Mouse (Mus musculus) 416B (cell line): Measurements from ENCODE around the gene Chrd.

Experiments used
- DNase-seq: peaks from one replicate; pipeline ENCODE4 v3.0.0; 2011; ENCODE audit warnings: low read depth

Chrd gene

DNA sequence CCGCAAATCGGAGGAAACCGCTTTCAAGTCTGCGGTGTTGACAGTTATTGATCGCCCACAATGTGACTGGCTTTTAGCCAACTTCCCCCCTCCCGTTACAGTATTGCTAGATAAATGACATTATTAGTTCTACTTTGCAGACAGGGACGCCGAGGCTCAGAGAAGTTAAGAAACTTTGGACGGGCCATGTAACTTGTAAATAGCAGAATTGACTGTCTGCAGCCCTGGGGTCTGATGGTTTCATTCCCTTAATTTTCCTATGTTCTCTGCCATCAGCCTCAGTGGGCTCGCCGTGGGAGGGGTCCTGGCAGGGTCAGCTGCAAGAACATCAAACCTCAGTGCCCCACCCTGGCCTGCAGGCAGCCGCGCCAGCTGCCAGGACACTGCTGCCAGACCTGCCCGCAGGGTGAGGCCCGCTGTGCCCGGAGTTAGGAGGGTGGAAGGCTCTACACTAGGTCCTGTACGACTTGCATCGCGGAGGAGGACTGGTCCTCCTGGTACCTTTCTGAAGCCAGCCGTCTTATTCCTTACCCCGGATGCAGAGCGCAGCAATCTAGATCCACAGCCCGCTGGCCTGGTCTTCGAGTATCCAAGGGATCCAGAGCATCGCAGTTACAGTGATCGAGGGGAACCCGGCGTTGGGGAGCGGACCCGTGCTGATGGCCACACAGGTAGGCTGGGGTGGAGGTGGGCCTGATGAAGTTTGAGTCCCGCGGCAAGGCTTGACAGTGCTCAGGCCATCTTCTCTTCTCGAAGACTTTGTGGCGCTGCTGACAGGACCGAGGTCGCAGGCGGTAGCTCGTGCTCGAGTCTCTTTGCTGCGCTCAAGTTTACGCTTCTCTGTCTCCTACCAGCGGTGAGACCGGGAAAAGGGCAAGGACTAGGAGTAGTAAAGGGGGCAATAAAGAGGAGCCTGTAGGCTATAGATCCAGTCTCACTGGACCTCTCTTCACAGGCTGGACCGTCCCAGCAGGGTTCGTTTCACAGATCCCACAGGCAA, 1.1 kb downstream of the Chrd start, which contains the start of gene Thpo:
TSS of gene Thpo (minus strand) at position 781 of the 1,000 bp plus-strand sequence.
- no peak for DNase-seq

DNA sequence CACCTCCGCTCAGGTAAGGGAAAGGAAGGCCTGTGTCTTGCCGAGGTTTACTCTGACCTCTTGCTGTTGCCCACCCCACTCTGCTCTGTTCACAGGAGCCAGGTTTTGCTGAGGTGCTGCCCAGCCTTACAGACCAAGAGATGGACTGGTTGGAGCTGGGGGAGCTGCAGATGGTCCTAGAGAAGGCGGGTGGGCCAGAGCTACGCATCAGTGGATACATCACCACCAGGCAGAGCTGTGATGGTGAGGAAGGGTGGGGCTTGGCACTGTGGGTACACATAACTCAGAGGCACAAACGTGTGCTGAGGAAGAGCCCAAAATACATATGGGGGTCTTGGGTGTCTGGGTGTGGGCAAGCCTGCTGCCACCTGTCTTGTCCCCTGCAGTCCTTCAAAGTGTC, 2.7 kb downstream of the Chrd start:
- DNase-seq: no peak

DNA sequence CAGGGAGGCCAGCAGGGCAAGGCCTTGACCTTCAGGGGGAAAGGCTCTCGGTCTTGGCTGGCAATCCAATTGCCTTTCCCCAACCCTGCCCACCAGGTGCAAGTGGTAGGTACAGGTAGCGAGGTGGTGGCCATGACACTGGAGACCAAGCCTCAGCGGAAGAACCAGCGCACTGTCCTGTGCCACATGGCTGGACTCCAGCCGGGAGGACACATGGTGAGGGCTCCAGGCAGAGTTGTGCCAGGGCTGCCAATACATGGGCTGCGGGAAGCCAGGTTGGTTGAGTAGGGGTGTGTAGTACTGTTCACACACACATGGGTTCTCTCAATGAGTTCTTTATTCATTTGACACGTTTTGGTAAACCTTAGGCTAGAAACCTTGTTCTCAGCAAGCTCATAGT, 3.2 kb downstream of the Chrd start:
- DNase-seq: no peak

DNA sequence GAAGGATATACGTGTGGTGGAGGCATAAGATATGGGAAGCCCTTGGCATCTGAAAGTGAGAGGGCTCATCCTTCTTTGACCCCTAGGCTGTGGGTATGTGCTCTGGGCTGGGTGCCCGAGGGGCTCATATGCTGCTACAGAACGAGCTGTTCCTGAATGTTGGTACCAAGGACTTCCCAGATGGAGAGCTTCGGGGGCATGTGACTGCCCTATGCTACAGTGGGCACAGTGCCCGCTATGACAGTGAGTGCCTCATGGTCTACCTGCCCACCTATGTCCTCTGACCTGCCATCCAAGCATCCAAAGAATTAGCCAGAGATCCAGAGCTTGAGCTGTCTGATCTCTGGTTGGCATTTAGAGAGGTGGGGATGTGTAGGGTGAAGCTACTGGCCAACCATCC, 3.9 kb downstream of the Chrd start:
- DNase-seq: no peak

DNA sequence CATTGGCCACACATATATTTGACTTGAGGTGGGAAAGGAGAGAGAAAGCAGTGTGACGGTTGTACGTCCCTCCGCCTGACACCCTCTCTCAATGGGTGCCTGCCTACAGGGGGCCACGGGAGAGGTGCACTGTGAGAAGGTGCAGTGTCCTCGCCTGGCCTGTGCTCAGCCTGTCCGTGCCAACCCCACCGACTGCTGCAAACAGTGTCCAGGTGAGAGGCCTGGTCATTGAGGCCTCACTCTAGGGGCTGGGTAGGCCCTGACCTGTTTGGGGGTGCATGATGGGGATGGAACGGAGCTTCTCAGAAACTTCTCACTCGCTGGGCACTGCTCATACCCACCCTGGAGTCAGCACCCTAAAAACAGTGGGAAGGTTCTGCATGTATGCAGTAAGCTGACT, 6.9 kb downstream of the Chrd start:
- DNase-seq: no peak

DNA sequence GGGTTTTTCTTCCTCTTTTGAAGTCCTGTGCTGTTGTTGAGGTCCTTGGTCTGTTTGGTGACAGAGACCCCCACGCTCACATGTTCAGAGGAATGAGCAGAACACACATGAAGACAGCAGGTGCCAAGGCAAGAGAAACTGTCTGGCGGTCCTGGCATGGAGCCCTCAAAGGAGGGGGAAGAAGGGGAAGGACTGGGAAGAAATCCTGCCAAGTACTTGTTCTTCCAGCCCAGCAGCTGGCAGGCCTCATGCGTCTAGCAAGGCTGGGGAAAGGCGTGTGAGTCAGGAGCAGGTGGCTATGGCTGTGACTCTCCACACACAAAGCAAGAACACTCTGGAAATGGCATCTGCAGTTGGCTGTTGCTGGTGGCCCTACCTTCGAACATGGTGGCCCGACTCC, 13.7 kb downstream of the Chrd start:
- DNase-seq: no peak

DNA sequence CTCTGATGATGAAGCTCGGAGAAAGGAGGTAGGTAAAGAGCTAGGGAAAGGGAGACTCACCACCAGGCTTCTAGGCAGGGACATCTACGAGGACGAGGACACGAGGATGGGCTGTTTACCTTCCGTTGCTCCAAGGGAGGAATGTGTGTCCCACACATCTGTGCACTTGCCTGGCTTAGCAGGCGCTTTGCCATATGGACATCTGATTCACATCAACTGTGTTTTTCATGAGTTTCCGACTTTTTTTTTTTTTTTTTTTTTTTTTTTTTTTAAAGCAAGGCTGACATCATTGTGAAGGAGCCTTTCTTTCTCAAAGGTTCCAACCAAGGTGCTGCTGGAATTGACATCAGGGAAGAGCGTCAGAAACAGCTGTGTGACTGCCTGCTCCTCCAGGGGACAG, 17.6 kb downstream of the Chrd start:
- no peak for DNase-seq

DNA sequence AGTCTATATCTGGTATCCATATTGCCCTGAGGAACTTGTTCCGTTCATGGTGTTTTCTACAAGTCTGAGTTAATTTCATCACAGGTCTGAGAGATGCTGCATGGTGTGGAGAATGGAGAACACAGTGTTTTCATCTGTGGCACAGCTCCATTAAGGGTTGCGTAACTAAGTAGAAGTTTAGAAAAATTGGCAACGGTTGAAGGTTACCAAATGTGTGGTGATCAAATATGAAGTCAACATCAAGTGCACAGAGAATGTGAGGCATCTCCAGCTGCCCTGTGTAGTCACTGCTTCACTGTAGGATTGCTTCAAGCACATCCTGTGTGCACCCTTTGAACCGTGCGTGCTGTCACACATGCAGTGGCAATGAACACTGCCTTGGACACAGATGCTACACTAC, 23.1 kb downstream of the Chrd start:
- DNase-seq: peak; percentile 86

DNA sequence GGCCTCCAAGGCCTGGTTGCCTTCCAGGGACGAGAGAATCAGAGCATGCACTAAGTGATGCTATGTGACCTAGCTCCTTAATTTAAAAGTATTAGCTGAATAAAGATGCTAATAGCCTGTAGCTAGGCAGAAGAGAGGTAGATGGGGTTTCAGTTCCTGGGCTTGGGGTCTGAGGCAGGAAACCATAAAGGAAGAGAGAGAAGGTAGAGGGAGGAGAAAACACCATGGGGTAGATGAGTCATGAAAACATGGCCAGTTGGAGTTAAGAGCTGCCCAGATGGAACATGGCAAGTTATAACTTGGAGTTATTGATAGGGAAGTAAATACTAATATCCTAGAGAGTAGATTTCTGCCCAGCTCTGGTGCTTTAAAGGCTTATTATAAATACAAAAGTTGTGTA, 24.5 kb downstream of the Chrd start:
- peak; percentile 67 for DNase-seq

DNA sequence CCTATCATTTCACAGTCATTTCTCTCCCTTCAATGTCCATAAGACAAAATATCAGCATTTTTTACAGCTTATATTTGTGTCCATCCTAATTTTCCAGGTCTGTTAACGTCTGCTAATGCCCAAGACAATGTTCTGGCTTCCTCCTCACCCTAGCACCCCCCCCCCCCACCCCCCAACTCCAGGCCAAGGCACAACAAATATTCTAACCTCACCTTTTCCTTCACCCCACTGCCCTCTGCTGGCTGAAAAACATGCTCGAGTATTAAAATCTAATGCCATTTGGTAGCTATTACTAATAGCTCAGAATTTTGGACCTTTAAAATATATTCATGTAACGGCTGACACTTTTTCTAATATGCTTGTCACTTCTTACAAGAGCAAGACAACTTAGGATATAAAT, 28.8 kb downstream of the Chrd start:
- DNase-seq: peak; percentile 63

DNA sequence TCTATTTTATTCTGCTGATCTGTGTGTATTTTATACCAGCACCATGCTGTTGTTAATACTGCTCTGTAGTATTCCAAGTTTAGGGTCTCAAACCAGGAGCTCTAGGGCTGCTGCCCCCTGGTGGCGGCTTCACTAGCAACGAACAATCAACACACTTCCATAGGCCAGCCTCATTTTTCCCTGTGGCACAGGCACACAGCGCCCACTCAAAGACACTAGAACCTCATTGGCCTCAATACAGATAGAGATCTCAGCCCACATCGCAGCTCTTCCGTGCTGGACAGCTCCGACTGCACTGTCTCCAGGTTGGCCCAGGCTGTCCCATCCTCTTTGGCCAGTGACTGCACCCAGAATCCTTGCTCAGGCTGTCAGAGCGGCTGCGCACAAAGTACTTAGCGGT, 32.3 kb downstream of the Chrd start:
- peak; percentile 52 for DNase-seq

DNA sequence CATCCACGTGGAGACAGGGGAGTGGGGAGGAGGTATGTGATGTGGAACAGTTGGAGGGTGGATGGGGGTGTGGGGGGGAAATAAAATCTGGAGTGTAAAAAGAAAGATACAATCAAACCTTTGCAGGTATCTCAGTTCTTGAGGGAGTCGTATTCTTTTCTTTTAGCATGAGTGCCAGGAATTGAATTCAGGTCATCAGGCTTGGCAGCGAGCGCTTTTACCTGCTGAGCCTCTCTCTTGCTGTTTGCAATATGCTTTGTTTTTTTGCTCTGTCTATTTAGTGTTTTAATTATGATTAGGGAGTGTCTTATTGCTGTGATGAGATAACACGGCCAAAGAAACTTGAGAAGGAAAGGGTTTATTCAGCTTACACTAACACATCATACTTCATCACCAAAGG, 42.1 kb downstream of the Chrd start:
- DNase-seq: no peak

DNA sequence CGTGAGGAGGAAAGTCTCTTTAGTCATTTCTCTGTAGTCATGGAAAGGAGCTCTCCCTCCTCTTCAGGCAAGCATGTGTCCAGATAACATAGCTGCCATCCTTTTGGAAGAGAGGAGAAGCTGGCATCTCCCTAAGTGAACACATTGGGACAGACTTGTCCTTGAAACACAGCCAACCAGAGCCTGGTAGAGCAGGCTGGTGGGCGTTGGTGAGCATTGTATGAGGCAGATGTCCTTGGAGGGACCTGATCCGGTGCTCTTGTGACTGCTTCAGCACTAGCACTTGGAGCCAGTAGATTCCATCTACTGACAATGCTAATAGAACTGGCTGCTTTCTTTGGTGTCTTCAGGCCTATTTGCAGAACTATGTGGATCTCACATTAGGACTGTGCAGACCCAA, 46.9 kb downstream of the Chrd start:
- no peak for DNase-seq

DNA sequence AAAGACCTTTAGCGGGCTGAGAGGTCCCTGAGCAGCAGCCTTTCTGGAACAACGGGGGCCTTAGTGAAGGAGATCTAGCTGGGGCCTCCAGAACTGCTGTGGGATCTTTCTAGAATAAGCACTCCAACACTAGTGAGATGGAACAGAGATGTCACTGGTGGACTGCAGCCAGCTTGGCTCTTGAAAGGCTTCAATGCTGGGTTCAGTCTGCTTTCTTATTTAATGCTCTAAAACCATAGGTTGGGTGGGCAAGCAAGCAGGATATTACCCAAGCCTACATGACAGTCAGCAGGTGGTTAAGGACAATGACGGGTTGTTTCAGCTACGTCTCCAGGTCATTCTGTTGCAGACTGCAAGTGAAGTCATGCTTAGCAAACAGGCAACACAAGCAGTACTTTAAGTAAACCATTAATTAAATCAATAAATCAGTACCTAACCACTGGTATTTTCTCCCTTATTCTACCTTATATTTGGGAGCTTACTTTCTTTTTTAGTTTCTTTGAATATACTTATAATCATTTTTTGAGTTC, 48.2 kb downstream of the Chrd start:
- DNase-seq: no peak

DNA sequence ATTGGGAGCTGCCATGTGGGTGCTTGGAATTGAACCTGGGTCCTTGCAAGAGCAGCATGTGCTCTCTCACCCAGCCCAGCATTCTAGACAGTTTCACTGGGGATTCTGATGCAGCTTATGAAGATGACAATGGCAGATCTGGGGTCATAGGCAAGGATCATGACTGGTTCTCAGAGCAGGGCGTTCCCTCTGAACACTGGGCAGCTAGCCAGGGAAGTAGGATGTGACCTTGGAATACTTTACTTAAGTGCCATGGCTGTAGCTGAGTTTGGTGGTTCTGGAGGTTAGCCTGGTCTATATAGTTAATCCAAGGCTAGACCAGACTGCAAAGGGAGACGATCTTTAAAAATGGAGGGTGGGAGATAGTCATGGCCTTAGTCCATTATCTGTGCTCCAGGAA, 51.0 kb downstream of the Chrd start:
- no peak for DNase-seq

DNA sequence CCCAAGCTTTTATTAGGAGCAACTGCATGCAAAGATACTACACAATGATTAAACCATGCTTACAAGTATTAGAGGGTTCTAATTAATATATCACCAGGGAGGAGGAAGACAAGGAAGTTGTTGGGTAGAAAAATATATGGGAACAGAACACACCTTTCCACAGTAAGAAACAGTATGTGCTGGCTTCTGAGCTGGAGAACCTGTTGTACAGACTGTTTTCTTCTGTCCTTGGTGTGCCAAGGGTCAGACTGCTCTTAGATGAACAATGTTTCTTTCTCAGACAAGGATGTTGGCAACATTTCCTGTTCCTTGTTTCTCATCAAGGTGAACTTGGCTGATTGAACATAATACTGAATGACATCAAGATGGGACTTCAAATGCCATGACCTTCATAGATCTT, 51.8 kb downstream of the Chrd start:
- DNase-seq: no peak

DNA sequence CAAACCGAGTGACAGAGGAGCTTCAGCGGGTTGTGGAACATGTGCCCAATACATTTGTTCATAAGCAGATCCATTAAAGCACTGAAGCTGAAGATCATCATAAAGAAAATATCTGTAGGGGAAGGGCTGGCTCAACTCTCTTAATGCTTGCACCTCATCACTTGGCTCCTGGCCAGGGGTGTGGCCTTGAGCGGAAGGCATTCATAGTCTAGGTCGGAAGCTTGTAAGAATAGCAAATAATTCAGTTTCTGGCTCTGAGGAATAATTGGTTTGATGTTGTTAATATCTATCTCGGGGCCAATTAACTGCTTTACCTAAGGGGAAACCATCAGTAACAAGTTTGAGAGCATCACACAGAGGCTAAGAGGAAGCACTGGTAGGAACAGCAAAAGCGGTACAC, 53.6 kb downstream of the Chrd start:
- peak; percentile 76 for DNase-seq

DNA sequence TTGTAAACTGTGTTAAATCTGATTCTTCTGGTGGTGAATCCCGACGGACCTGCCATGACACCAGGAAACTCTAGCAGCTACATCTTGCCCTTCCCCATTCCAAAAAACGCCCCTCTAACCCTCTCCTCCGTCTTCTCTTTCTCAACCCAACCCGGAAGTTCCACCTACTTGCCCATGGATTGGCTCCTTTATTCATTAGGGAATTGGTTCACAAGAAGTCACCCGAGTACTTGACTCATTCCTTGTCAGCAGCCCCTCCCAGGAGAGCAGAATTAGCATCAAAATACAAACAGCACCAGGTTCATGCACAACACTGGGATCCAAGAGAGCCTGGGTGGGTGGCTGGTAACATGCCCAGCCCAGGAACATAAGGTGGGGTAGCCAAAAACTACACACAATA, 58.9 kb downstream of the Chrd start:
- no peak for DNase-seq
